Mouse (Mus musculus): Measurements from ENCODE around the gene A630076J17Rik. TPM values are rescaled to one million over a fixed set of nuclear protein-coding genes. Genes with fewer than 3 reads are reported as not detected.
A peak's percentile ranks its signal among the peaks of the same experiment; 100 is the strongest.

Gene A630076J17Rik
- total RNA-seq, 2 experiments from 2014 or later = not detected

- ATAC-seq (replicated peaks; ENCODE audit: low FRiP score, poor library complexity, severe bottlenecking) = no peak
These were observed 4.6 kb upstream of the A630076J17Rik start for GRCm38 (mm10) chr3:107225820-107226219.

DNA sequence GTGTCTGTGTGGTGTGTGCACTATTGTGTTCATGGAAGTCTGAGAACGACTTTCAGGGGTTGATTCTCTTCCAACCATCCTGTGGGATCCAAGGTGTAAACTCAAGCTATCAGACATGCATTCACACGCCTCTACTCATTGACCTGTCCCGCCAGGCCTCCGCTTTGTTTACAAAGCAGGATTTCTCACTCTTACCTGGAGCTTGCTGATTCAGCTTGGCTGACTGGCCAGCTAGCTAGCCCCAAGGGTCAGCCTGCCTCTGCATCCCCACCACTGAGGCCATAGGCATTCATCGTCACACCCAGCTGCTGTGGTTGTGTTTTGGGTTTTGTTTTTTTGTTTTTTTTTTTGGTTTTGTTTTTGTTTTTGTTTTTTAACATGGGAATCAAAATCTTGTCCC lies 1.2 kb upstream of the A630076J17Rik start:
- no peak for ATAC-seq (replicated peaks; ENCODE audit: low FRiP score, poor library complexity, severe bottlenecking)

- ATAC-seq (replicated peaks; ENCODE audit: low FRiP score, poor library complexity, severe bottlenecking) = no peak
These were observed 592 bp upstream of the A630076J17Rik start for GRCm38 (mm10) chr3:107229822-107230221.

DNA sequence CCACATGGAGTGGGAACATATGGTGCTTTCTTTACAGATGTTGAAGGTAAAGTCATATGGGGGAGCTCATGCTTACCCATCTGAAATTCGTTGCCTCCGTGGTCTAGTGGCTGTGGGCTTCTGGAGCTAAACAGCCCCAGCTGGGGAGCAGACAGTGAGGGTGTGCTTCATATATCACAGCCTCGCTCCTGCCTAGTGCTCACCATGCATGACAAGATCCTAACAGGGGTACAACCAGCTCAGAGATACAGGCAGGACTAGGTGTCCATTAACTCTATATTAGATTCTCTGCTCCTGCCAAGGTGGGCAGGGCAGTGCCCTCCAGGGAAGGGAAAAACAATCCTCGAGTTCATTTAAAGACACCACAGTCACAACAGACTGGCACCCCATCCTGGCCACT lies 788 bp downstream of the A630076J17Rik start:
- no peak for ATAC-seq (replicated peaks; ENCODE audit: low FRiP score, poor library complexity, severe bottlenecking)

GRCm38 (mm10) chr3:107233351-107233813 lies 3.0 kb downstream of the A630076J17Rik start:
- ATAC-seq (replicated peaks; ENCODE audit: low FRiP score, poor library complexity, severe bottlenecking) = peak; percentile 75; the same call in 1 of the 2 replicates

DNA sequence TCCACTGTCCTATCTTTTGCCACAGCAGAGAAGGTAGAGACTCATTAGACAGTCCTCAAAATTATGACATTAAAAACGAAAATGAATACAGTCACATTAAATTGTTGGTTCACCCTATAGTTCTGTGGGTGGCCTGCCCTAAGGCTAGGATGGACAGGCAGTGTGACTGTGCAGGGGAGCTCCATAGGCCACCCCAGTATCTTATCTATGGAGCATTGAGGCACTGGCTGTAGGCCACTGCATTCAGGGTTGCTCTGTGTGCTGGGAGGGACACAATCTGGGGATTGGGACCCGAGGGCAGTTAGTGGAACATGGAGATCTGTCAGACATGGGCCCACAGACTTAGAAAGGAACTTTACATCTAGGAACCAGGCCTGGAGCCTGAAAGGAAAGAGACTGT lies 3.5 kb downstream of the A630076J17Rik start:
- 0 out of 2 replicates have a peak, but pooled peaks have one; percentile 6 for ATAC-seq (replicated peaks; ENCODE audit: low FRiP score, poor library complexity, severe bottlenecking)

DNA sequence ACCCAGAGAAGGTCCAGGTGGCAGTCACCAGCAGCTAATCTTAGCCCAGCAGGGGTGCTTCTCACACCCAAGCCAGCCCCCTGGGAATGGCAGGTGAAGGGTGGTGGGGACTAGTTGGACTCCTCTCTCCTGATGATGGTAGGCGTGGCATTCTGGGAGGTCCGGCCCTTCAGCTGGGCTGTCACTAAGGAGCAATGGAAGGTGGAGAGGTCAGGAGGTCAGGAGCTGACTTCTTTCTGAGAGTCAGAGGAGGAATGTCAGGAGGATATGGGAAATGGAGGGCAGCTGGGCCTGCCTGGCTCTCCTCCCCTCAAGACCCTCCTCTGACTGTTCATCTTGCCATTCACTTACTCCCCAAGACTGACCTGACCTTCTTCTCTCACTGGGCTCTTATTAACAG lies 7.6 kb downstream of the A630076J17Rik start:
- no peak for ATAC-seq (replicated peaks; ENCODE audit: low FRiP score, poor library complexity, severe bottlenecking)

- ATAC-seq (replicated peaks; ENCODE audit: low FRiP score, poor library complexity, severe bottlenecking) = no peak
These were observed 8.1 kb downstream of the A630076J17Rik start for GRCm38 (mm10) chr3:107238471-107238980.

DNA sequence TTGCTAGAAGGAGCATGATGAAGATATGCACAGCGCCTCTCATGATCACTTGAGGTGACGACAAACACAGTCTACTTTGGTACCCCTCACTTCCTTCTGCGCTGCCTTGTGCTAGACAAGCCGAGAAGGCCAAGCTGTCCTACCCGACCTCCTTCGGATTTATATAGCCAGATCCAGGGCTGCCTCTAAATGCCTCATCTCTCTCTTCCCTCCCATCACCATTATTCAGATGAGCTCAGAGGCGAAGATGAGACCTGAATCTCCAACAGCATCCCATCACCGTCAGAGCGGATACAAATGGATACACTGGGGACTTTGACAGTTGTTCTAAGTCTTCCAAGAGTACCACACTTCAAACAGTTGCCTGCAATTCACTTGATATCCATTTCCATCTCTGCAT lies 9.2 kb downstream of the A630076J17Rik start, which contains the start of gene Prok1:
Prok1 (minus strand) TSS at position 101 of the 400 bp plus-strand sequence.
- no peak for ATAC-seq (replicated peaks; ENCODE audit: low FRiP score, poor library complexity, severe bottlenecking)

GRCm38 (mm10) chr3:107241389-107242094 lies 11.1 kb downstream of the A630076J17Rik start:
- ATAC-seq (replicated peaks; ENCODE audit: low FRiP score, poor library complexity, severe bottlenecking) = no peak

DNA sequence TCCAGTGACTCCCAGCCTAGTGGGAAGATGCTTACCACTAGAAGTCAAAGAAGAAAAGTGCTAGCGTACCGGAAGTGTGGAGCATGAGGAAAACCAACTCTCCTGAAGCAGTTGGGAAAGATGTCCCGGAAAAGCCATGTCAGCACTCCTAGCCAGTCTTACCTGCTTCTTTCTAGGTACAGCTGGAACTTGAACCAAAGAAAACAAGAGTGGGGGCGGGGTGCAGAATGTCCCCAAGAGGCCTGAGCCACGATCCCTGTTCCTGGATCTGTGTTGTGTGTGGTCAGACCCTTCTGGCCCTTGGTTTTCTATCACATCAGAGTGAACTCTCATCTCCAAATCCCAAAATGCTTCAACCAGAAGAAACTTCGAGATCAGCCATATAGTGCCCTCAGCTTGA lies 16.5 kb downstream of the A630076J17Rik start:
- no peak for ATAC-seq (replicated peaks; ENCODE audit: low FRiP score, poor library complexity, severe bottlenecking)

DNA sequence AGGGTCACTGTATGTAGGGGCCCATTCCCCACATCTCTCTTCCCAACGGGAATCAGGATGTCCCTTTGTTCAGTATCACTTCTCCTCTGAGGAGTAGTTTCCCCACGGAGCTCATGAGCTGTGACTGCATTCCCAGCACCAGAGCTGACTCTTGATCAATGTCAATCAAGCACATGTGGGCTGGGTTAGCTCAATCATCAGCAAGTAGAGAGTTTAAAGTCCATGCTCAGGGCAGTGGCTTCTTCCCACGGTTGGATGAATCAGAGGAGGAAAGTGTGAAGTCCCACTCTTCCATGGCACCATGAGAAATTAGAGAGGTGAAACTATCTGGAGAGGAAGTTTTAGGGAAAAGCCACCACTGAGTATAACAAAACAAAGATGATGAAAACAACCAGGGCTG lies 18.6 kb downstream of the A630076J17Rik start:
- no peak for ATAC-seq (replicated peaks; ENCODE audit: low FRiP score, poor library complexity, severe bottlenecking)

GRCm38 (mm10) chr3:107250320-107250719 lies 19.9 kb downstream of the A630076J17Rik start:
- no peak for ATAC-seq (replicated peaks; ENCODE audit: low FRiP score, poor library complexity, severe bottlenecking)

DNA sequence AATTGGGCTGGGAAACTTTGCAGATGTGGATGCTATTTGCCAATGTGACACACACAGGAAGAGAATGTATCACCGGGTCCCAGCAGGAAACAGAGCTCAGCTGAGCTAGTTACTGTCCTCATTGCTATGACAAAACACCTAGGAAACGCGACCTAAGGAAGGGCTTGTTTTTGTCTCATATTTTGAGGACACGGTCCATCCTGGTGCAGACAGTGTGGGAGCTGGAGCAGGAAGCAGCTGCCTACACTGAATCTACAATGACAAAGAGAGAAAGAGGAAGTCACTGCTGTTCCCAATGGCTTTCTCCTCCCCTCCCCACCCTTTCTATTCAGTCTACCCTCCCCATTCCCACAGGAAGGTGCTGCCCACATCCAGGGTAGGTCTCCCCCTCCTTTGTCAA lies 21.6 kb downstream of the A630076J17Rik start:
- ATAC-seq (replicated peaks; ENCODE audit: low FRiP score, poor library complexity, severe bottlenecking) = no peak

GRCm38 (mm10) chr3:107253925-107254324 lies 23.5 kb downstream of the A630076J17Rik start:
- no peak for ATAC-seq (replicated peaks; ENCODE audit: low FRiP score, poor library complexity, severe bottlenecking)

GRCm38 (mm10) chr3:107255992-107256391 lies 25.6 kb downstream of the A630076J17Rik start:
- no peak for ATAC-seq (replicated peaks; ENCODE audit: low FRiP score, poor library complexity, severe bottlenecking)

DNA sequence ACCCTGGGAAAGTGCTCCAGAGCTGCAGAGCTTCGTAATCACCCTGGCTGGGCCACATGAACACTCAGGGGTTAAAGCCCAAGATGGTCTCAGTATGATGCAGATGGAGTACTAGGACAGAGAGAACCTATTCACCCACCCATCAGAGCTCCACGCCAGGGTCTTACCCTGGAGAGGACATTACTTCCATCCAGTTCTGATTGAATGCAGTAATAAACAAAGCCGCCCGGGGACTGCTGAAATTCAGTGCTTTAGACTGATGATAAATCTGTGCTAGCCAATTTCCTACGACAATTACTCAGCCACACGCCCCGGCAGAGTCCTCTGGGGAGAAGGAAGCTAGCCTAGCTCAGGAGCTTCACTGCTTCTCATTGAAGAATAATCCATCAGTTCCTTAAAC lies 26.3 kb downstream of the A630076J17Rik start:
- no peak for ATAC-seq (replicated peaks; ENCODE audit: low FRiP score, poor library complexity, severe bottlenecking)

- ATAC-seq (replicated peaks; ENCODE audit: low FRiP score, poor library complexity, severe bottlenecking) = no peak
These were observed 27.5 kb downstream of the A630076J17Rik start for GRCm38 (mm10) chr3:107257924-107258323.

DNA sequence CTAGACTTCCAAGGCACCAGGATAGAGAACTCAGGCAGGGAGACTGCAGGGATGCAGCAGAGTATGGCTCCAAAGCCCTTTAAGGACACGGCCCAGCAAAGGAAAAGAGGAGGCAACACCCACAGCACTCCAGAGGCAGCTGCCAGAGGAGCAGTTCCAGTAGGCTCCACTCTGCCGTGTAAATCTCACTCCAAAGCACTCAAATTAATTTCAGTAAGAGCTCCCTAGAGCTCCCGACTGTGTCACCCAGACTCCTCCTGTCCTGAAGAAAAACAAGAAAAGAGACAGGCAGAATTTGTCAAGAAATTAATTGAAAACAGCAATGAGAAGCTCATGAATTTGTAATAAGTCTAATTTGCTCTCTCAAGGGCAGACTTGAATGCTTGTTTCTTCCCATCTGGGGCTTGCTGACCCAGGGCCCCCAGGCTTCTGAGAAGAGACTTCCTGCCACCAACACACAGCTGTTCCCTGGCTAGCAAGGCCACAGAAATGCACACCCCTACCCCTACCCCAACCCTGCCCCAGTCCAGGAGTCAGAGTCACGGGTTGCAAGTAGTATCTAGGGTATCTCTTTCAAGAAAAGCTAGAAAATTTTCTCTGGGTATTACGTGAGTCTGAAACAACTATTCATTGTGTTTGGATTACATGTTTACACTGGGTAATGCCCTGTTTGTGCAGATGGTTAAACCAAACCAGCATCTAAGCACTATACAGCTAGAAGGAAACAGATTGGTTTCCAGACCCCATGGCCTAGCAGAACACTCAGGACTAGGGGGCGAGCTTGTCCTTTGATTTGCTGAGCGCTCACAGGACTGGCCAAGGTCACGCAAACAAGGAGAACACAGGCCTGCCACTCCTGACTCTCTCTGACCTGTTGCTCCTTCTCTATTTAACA lies 30.8 kb downstream of the A630076J17Rik start:
- ATAC-seq (replicated peaks; ENCODE audit: low FRiP score, poor library complexity, severe bottlenecking) = no peak

DNA sequence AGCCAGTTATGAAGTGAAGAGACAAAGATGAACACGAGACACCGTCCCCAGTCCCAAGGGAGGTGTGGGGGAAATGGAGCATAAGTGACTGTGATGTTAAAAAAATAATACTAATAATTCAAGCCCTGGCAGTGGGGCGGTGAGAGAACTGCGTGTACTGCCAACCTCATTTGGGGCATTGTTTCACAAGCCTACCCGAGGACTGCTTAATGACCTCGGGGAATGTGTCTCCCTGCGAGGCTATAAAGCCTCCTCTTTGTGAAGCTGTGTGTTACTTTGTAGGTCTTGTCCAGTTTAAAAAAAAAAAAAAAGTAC lies 31.4 kb downstream of the A630076J17Rik start:
- no peak for ATAC-seq (replicated peaks; ENCODE audit: low FRiP score, poor library complexity, severe bottlenecking)

Measured in erythroblast, adult 5-6 weeks (primary cell).